8 mouse cellular contexts compared by ENCODE assay signal in the genomic region with DNA sequence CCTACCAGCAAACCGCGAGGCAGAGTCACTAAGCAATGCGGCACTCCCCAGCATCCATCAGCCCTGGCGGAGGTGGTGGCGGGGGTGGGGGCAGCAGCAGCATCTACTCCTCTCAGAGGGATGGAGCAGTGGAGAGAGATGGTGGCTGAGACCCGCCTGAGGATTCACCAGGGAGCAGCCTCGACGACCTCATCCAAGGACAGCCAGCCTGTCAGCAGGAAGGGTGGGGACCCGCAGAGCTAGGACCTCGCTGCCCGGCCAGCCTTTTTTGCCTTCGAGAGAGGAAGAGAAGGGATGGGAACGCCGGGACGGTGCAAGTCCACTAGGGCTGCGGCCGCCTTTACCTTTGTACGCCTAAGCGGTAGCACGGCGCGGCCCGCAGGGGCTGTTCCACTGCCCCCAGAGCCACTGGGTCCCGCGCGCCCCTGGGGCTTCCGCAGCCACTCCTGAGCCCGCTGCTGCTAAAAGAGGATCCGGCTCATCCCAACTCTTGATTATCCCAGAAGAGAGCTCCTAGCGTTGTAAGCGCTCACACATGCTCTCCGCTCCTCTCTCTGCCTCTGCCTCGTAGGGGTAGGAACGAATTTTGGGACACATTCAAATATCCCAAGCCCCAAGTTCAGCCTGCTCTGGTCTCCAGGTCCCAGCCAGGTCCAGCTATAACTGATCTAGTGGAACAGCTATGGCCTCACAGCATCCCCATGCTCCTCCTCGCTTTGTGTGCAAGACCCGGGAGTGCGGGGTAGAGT. TPM values are rescaled to one million over a fixed set of nuclear protein-coding genes. Genes with fewer than 3 reads are reported as not detected.
A peak's percentile ranks its signal among the peaks of the same experiment; 100 is the strongest.
DNase-seq lines count a peak whose midpoint lies in the region; ATAC-seq and TF ChIP-seq lines count a peak whose summit lies in the region.

A gene (minus strand): TSS at position 639 of the 749 bp plus-strand sequence.

- ATAC-seq in heart, embryonic 11.5 days (replicated peaks; ENCODE audit: insufficient number of reproducible peaks, low FRiP score, low TSS enrichment): peak; percentile 35
- ATAC-seq in granulocyte monocyte progenitor cell, adult 5-6 weeks (replicated peaks; ENCODE audit: poor library complexity, severe bottlenecking): no peak

- in situ Hi-C loops in ES-E14 (cut with MboI; ENCODE audit: low sequenced_read_pairs in 2 of 2, unreplicated experiment in 2 of 2): no loop called here

- no peak for TF ChIP-seq POLR2A in olfactory bulb, adult 2 months (IDR thresholded peaks at IDR 0.05; ENCODE audit: insufficient read depth, low read depth, low read length)

- H3K27me3 ChIP-seq in heart, embryonic 11.5 days (ENCODE audit: control insufficient read depth, insufficient read depth, low read length): peaks cover 11% of the 10 kb centered on the region; the same call in 1 of the 2 replicates
- peaks cover 13% of the 10 kb centered on the region; the same call in 1 of the 2 replicates for H3K27me3 ChIP-seq in hindbrain, embryonic 10.5 days (ENCODE audit: insufficient read depth, poor library complexity, severe bottlenecking)

- TF ChIP-seq CTCF in olfactory bulb, adult 2 months (IDR thresholded peaks at IDR 0.05; ENCODE audit: insufficient read depth, low read depth, low read length): no peak

- intact Hi-C loops in heart, postnatal 25 days (cut with DNase I): no loop called here
- intact Hi-C loops in left cerebral cortex, postnatal 10 days (cut with DNase I): loop anchor here (5.0 to 10.0 kb wide), 2 partner anchors 80 to 82 kb away; no protein-coding TSS in a partner anchor

- no peaks in the 10 kb centered on the region for H3K9me3 ChIP-seq in heart, embryonic 11.5 days (replicated peaks; ENCODE audit: control insufficient read depth, low read length)
- H3K9me3 ChIP-seq in ES-E14 (ENCODE audit: control insufficient read depth, insufficient read depth, low read depth, low read length): no peaks in the 10 kb centered on the region
- no peaks in the 10 kb centered on the region for H3K9me3 ChIP-seq in hindbrain, embryonic 10.5 days

- peak within 1 kb of the TSS; percentile 76 for H3K4me2 ChIP-seq in heart, embryonic 11.5 days

- no peak within 1 kb of the TSS for H3K27ac ChIP-seq in heart, embryonic 11.5 days (ENCODE audit: low read depth, low read length)
- H3K27ac ChIP-seq in ES-E14 (ENCODE audit: insufficient read depth, low read depth, low read length, poor library complexity, severe bottlenecking): no peak within 1 kb of the TSS
- peak within 1 kb of the TSS; percentile 83 for H3K27ac ChIP-seq in hindbrain, embryonic 10.5 days
- peak within 1 kb of the TSS; percentile 100 for H3K27ac ChIP-seq in olfactory bulb, adult 2 months (ENCODE audit: insufficient read depth, low read depth, low read length)

- no peak for DNase-seq in heart, postnatal 25 days (ENCODE audit: low spot score)
- DNase-seq in ES-E14 (ENCODE audit: low read depth, low spot score): peak; percentile 26
- peak; percentile 51 for DNase-seq in embryo, embryonic 9.5 days (ENCODE audit: extremely low spot score)
- peak; percentile 50 for DNase-seq in hindbrain, embryonic 10.5 days (ENCODE audit: low spot score)
- peak; percentile 84 to 85 for DNase-seq in left cerebral cortex, postnatal 10 days (ENCODE audit: extremely low spot score in 1 of 2, low spot score in 2 of 2)

- peak within 1 kb of the TSS; percentile 4; the same call in 1 of the 2 replicates for H3K9ac ChIP-seq in heart, embryonic 11.5 days (ENCODE audit: low read depth, low read length)
- peak within 1 kb of the TSS; percentile 65 for H3K9ac ChIP-seq in ES-E14 (ENCODE audit: insufficient read depth, low read depth, low read length, poor library complexity, severe bottlenecking)

- peak within 1 kb of the TSS; percentile 37 for H3K4me3 ChIP-seq in heart, embryonic 11.5 days (ENCODE audit: low read depth, low read length)
- H3K4me3 ChIP-seq in ES-E14 (ENCODE audit: insufficient read depth in 1 of 2, low read depth in 1 of 2, low read length in 2 of 2, poor library complexity in 1 of 2, severe bottlenecking in 1 of 2): peak within 1 kb of the TSS; percentile 68 to 74
- H3K4me3 ChIP-seq in hindbrain, embryonic 10.5 days: peak within 1 kb of the TSS; percentile 62
- peak within 1 kb of the TSS; percentile 97 for H3K4me3 ChIP-seq in olfactory bulb, adult 2 months (ENCODE audit: insufficient read depth, low read depth, low read length)

- H3K4me1 ChIP-seq in heart, embryonic 11.5 days (ENCODE audit: control insufficient read depth, insufficient read depth, low read length): no peaks in the 10 kb centered on the region
- peaks cover 0 to 3% of the 10 kb centered on the region in 2 experiments; a peak in 1 of 4 replicates for H3K4me1 ChIP-seq in ES-E14 (ENCODE audit: control insufficient read depth in 2 of 2, insufficient read depth in 2 of 2, low read length in 2 of 2, poor library complexity in 1 of 2)
- peaks cover 8% of the 10 kb centered on the region for H3K4me1 ChIP-seq in hindbrain, embryonic 10.5 days (replicated peaks)
- H3K4me1 ChIP-seq in olfactory bulb, adult 2 months (ENCODE audit: control insufficient read depth, insufficient read depth, low read length): peaks cover 4% of the 10 kb centered on the region; the same call in 1 of the 2 replicates

- no peaks in the 10 kb centered on the region for H3K36me3 ChIP-seq in heart, embryonic 11.5 days (ENCODE audit: control insufficient read depth, insufficient read depth, low read length)
- no peaks in the 10 kb centered on the region for H3K36me3 ChIP-seq in ES-E14 (ENCODE audit: control insufficient read depth, insufficient read depth, low read length, poor library complexity, severe bottlenecking)
- no peaks in the 10 kb centered on the region for H3K36me3 ChIP-seq in hindbrain, embryonic 10.5 days

- 1% methylated on average over 37 of the region's 37 CpGs for WGBS in heart, embryonic 11.5 days (ENCODE audit: insufficient replicate concordance)
- 1% methylated on average over 37 of the region's 37 CpGs for WGBS in hindbrain, embryonic 10.5 days
- WGBS in olfactory bulb, adult 2 months: under 1% methylated on average over 37 of the region's 37 CpGs

TF ChIP-seq in ES-E14, 5 proteins besides CTCF, POLR2A, EP300 and RAD21:
- TF ChIP-seq CHD2 (IDR thresholded peaks at IDR 0.05; ENCODE audit: low read depth, low read length): no peak
- TF ChIP-seq ZNF384 (IDR thresholded peaks at IDR 0.05; ENCODE audit: low read depth, low read length): no peak
- TF ChIP-seq HCFC1 (IDR thresholded peaks at IDR 0.05; ENCODE audit: borderline replicate concordance, insufficient read depth, low read length): no peak
- no peak for TF ChIP-seq MAFK (IDR thresholded peaks at IDR 0.05; ENCODE audit: insufficient read depth, low read depth, low read length)
- no peak for TF ChIP-seq ZC3H11A (IDR thresholded peaks at IDR 0.05; ENCODE audit: borderline replicate concordance, low read depth, low read length)
TF ChIP-seq in ES-E14: peak in this region for 0.

RNA-seq across cellular contexts. Expression of the gene that starts here (rescaled TPM):
- 0.34 and 0.49 TPM in 2 replicates for polyA plus RNA-seq in heart, embryonic 11.5 days (2014; fragmentation: Nextera tagmentation; extraction: Ambion mirVana)
- not detected for total RNA-seq in heart, postnatal 25 days (2021)
- 1.7 and 2.3 TPM in 2 replicates for total RNA-seq in ES-E14 (2012; rRNA removed)
- polyA plus RNA-seq in hindbrain, embryonic 10.5 days (2016; fragmentation: Nextera tagmentation; extraction: Ambion mirVana): 0.97 and 2.1 TPM in 2 replicates
- total RNA-seq in left cerebral cortex, postnatal 10 days (2021): 10 to 100 TPM; 57.7 to 61.3 TPM
- not detected in 2 replicates for polyA plus RNA-seq in olfactory bulb, adult 2 months (2012; ENCODE audit: insufficient read depth, insufficient read length, low replicate concordance, missing spikeins)
- not detected in 2 replicates for total RNA-seq in granulocyte monocyte progenitor cell, adult 5-6 weeks (2014; fragmentation: Nextera tagmentation)
- total RNA-seq in granulocyte monocyte progenitor cell, adult 5-6 weeks (2017): not detected in 2 replicates

Comparison
In these comparisons a context has a peak if more than half of its experiments do, and no peak if none do; other contexts are left out.
1. RNA of the gene that starts here (total RNA-seq): 57.7 to 61.3 TPM in left cerebral cortex, postnatal 10 days; 1.7 to 2.3 TPM in ES-E14, not detected in heart, postnatal 25 days and not detected in granulocyte monocyte progenitor cell, adult 5-6 weeks; every median in the first group is over 10 times any median in the second.
2. RNA of the gene that starts here (polyA plus RNA-seq): not detected in olfactory bulb, adult 2 months; 0.97 to 2.1 TPM in hindbrain, embryonic 10.5 days and 0.34 to 0.49 TPM in heart, embryonic 11.5 days; every median in the first group is over 10 times any median in the second.
3. Peak in ATAC-seq, H3K4me3 ChIP-seq, H3K9ac ChIP-seq and H3K4me2 ChIP-seq in heart, embryonic 11.5 days; RNA of the gene not detected or under 1 TPM.
4. H3K27ac ChIP-seq: peak in hindbrain, embryonic 10.5 days (single experiment) and olfactory bulb, adult 2 months (single experiment); none in heart, embryonic 11.5 days (single experiment) and ES-E14 (single experiment).
5. H3K4me3 ChIP-seq: peak in every context shown above with its lines; median percentile 97 in olfactory bulb, adult 2 months; 71 in ES-E14; 62 in hindbrain, embryonic 10.5 days; 37 in heart, embryonic 11.5 days.